Mouse (Mus musculus): ENCODE measurements at regions not wholly inside any gene's neighbourhood (a gene's known extent, or its start where the extent isn't known, plus 50 kb on each side); places are given as distances from the start of the nearest gene placed in this dataset.

- no peak for DNase-seq (ENCODE audit: low spot score in 2 of 2)
These were observed 77.0 kb upstream of the Lgr5 start for GRCm38 (mm10) chr10:115664567-115664966.

GRCm38 (mm10) chr10:115676661-115677060 is 89.1 kb upstream of the Lgr5 start:
- DNase-seq (ENCODE audit: low spot score in 2 of 2): no peak

- no peak for DNase-seq (ENCODE audit: low spot score in 2 of 2)
These were observed 93.5 kb upstream of the Lgr5 start for GRCm38 (mm10) chr10:115681115-115681514.

- no peak for DNase-seq (ENCODE audit: low spot score in 2 of 2)
These were observed 104.4 kb upstream of the Lgr5 start for GRCm38 (mm10) chr10:115691939-115692338.

- no peak for DNase-seq (ENCODE audit: low spot score in 2 of 2)
These were observed 106.6 kb upstream of the Lgr5 start for GRCm38 (mm10) chr10:115693986-115694833.

- DNase-seq (ENCODE audit: low spot score in 2 of 2): no peak
These were observed 114.3 kb upstream of the Tspan8 start for GRCm38 (mm10) chr10:115702358-115702757.

GRCm38 (mm10) chr10:115708623-115709022 is 108.0 kb upstream of the Tspan8 start:
- no peak for DNase-seq (ENCODE audit: low spot score in 2 of 2)

- DNase-seq (ENCODE audit: low spot score in 2 of 2): peak; percentile 4 to 19
These were observed 102.7 kb upstream of the Tspan8 start for GRCm38 (mm10) chr10:115713896-115714295.

- DNase-seq (ENCODE audit: low spot score in 2 of 2): no peak
These were observed 100.5 kb upstream of the Tspan8 start for GRCm38 (mm10) chr10:115716178-115716577.

- no peak for DNase-seq (ENCODE audit: low spot score in 2 of 2)
These were observed 99.6 kb upstream of the Tspan8 start for GRCm38 (mm10) chr10:115717064-115717463.

- DNase-seq (ENCODE audit: low spot score in 2 of 2): no peak
These were observed 94.0 kb upstream of the Tspan8 start for GRCm38 (mm10) chr10:115722589-115722988.

GRCm38 (mm10) chr10:115742634-115743347 is 73.8 kb upstream of the Tspan8 start:
- no peak for DNase-seq (ENCODE audit: low spot score in 2 of 2)

GRCm38 (mm10) chr10:115749844-115750243 is 66.8 kb upstream of the Tspan8 start:
- no peak for DNase-seq (ENCODE audit: low spot score in 2 of 2)

- DNase-seq (ENCODE audit: low spot score in 2 of 2): no peak
These were observed 66.4 kb upstream of the Tspan8 start for GRCm38 (mm10) chr10:115750250-115750649.

- DNase-seq (ENCODE audit: low spot score in 2 of 2): no peak
These were observed 58.0 kb upstream of the Tspan8 start for GRCm38 (mm10) chr10:115758667-115759066.

All from heart, adult 9 months (tissue).